Comparison of ENCODE assay signal across 17 mouse cellular contexts in genomic region chr13:36901016-36901415, GRCm38 (mm10).
DNase-seq lines count a peak whose midpoint lies in the region; ATAC-seq and TF ChIP-seq lines count a peak whose summit lies in the region.
"Had no signal": no experiment of that assay in that cellular context is flagged by ENCODE, and none has a peak within 500 bp of the region (broad histone marks: within the 10 kb centered on the region; RNA-seq: fewer than 3 reads in every experiment).

No protein-coding gene starts in this region.

- H3K4me3 ChIP-seq in hindbrain, postnatal 0 days (ENCODE audit: low read length) = no peak overlapping the region
- no peak overlapping the region for H3K4me3 ChIP-seq in hindbrain, embryonic 14.5 days (replicated peaks; ENCODE audit: low read length)
- no peak overlapping the region for H3K4me3 ChIP-seq in lung, embryonic 16.5 days (ENCODE audit: low read length)
- H3K4me3 ChIP-seq: embryonic facial prominence, embryonic 10.5 days; embryonic facial prominence, embryonic 12.5 days; forebrain, embryonic 13.5 days; forebrain, embryonic 15.5 days had no signal

- no peaks in the 10 kb centered on the region for H3K36me3 ChIP-seq in hindbrain, postnatal 0 days (ENCODE audit: insufficient read depth, low read length)
- no peaks in the 10 kb centered on the region for H3K36me3 ChIP-seq in hindbrain, embryonic 14.5 days (replicated peaks; ENCODE audit: control insufficient read depth, insufficient read depth)
- H3K36me3 ChIP-seq in lung, embryonic 16.5 days (ENCODE audit: control insufficient read depth, insufficient read depth, low read length) = no peaks in the 10 kb centered on the region
- H3K36me3 ChIP-seq: embryonic facial prominence, embryonic 10.5 days; embryonic facial prominence, embryonic 12.5 days; forebrain, embryonic 15.5 days had no signal

- no peak overlapping the region for H3K4me2 ChIP-seq in hindbrain, postnatal 0 days (ENCODE audit: low read depth, low read length)
- H3K4me2 ChIP-seq in hindbrain, embryonic 14.5 days (replicated peaks) = no peak overlapping the region
- no peak overlapping the region for H3K4me2 ChIP-seq in lung, embryonic 16.5 days (ENCODE audit: low read depth, low read length)
- H3K4me2 ChIP-seq: embryonic facial prominence, embryonic 12.5 days; forebrain, embryonic 13.5 days; forebrain, embryonic 15.5 days had no signal

- no peak overlapping the region for H3K27ac ChIP-seq in hindbrain, postnatal 0 days
- no peak overlapping the region for H3K27ac ChIP-seq in hindbrain, embryonic 14.5 days
- no peak overlapping the region for H3K27ac ChIP-seq in lung, embryonic 16.5 days (ENCODE audit: low read length)
- H3K27ac ChIP-seq: embryonic facial prominence, embryonic 10.5 days; embryonic facial prominence, embryonic 12.5 days; forebrain, embryonic 13.5 days; forebrain, embryonic 15.5 days had no signal

- no peaks in the 10 kb centered on the region for H3K4me1 ChIP-seq in hindbrain, postnatal 0 days (ENCODE audit: insufficient read depth, low read length)
- no peaks in the 10 kb centered on the region for H3K4me1 ChIP-seq in hindbrain, embryonic 14.5 days (replicated peaks; ENCODE audit: control insufficient read depth, insufficient read depth, low read length)
- no peaks in the 10 kb centered on the region; the same call in 1 of the 2 replicates for H3K4me1 ChIP-seq in lung, embryonic 16.5 days (replicated peaks; ENCODE audit: control insufficient read depth, insufficient read depth, low read length)
- H3K4me1 ChIP-seq: embryonic facial prominence, embryonic 10.5 days; embryonic facial prominence, embryonic 12.5 days had no signal

- TF ChIP-seq CTCF in hindbrain, postnatal 0 days (IDR thresholded peaks at IDR 0.05; ENCODE audit: low read depth) = no peak

- DNase-seq in hindbrain, postnatal 0 days (ENCODE audit: low spot score) = peak; percentile 16
- no peak for DNase-seq in hindbrain, embryonic 14.5 days (ENCODE audit: low spot score)
- no peak for DNase-seq in lung, postnatal 36 days
- peak; percentile 11 for DNase-seq in lung, postnatal 10 days
- no peak for DNase-seq in lung, postnatal 14 days
- DNase-seq in cerebellum, postnatal 14 days = no peak
- DNase-seq: adrenal gland, adult 2 months; adrenal gland, postnatal 10 days; adrenal gland, postnatal 25 days; cerebellum, adult 11 months; cerebellum, adult 8-10 months; cerebellum, postnatal 25 days had no signal

- H3K9me3 ChIP-seq in hindbrain, postnatal 0 days (ENCODE audit: low read length) = no peaks in the 10 kb centered on the region
- no peaks in the 10 kb centered on the region for H3K9me3 ChIP-seq in hindbrain, embryonic 14.5 days (ENCODE audit: control insufficient read depth, low read length)
- H3K9me3 ChIP-seq in lung, embryonic 16.5 days (ENCODE audit: control insufficient read depth, low read length) = no peaks in the 10 kb centered on the region
- H3K9me3 ChIP-seq: embryonic facial prominence, embryonic 10.5 days; embryonic facial prominence, embryonic 12.5 days; forebrain, embryonic 13.5 days; forebrain, embryonic 15.5 days had no signal

- no peak overlapping the region for H3K9ac ChIP-seq in hindbrain, postnatal 0 days (replicated peaks; ENCODE audit: low read length)
- no peak overlapping the region for H3K9ac ChIP-seq in hindbrain, embryonic 14.5 days
- H3K9ac ChIP-seq in lung, embryonic 16.5 days (ENCODE audit: low read length) = no peak overlapping the region
- H3K9ac ChIP-seq: embryonic facial prominence, embryonic 12.5 days; forebrain, embryonic 13.5 days; forebrain, embryonic 15.5 days had no signal

- ATAC-seq in hindbrain, postnatal 0 days = no peak
- ATAC-seq in hindbrain, embryonic 14.5 days (ENCODE audit: low FRiP score) = no peak
- ATAC-seq in lung, embryonic 16.5 days (ENCODE audit: low read depth) = peak; percentile 34
- ATAC-seq: forebrain, embryonic 13.5 days; forebrain, embryonic 15.5 days had no signal

- H3K27me3 ChIP-seq in hindbrain, postnatal 0 days (ENCODE audit: insufficient read depth, low read length) = no peaks in the 10 kb centered on the region
- no peaks in the 10 kb centered on the region for H3K27me3 ChIP-seq in hindbrain, embryonic 14.5 days (ENCODE audit: control insufficient read depth, insufficient read depth, low read length)
- H3K27me3 ChIP-seq in lung, embryonic 16.5 days (ENCODE audit: control insufficient read depth, insufficient read depth, low read depth, low read length) = no peaks in the 10 kb centered on the region
- H3K27me3 ChIP-seq: embryonic facial prominence, embryonic 12.5 days; forebrain, embryonic 13.5 days; forebrain, embryonic 15.5 days had no signal

- WGBS in hindbrain, postnatal 0 days = 56% methylated on average over 3 of the region's 3 CpGs
- 87% methylated on average over 3 of the region's 3 CpGs for WGBS in hindbrain, embryonic 14.5 days
- 19% methylated on average over 3 of the region's 3 CpGs for WGBS in lung, embryonic 16.5 days

Comparison
In these comparisons a context has a peak if more than half of its experiments do, and no peak if none do; other contexts are left out.
1. DNase-seq: peak in hindbrain, postnatal 0 days (single experiment) and lung, postnatal 10 days (single experiment); none in hindbrain, embryonic 14.5 days (single experiment), lung, postnatal 36 days (single experiment), lung, postnatal 14 days (single experiment) and cerebellum, postnatal 14 days (0 of 2).